Mouse (Mus musculus) heart, postnatal 0 days (tissue): ENCODE results near the gene Syk.

Source experiments
- CTCF ChIP-seq: IDR thresholded peaks from 2 replicates; pipeline ENCODE4 v1.5.1; 2016; ENCODE audit warnings: antibody characterized with exemption, control low read depth, low read depth
- EP300 ChIP-seq: IDR thresholded peaks from 2 replicates; pipeline ENCODE4 v1.6.1; 2016; ENCODE audit warnings: antibody characterized with exemption, low read depth

DNA sequence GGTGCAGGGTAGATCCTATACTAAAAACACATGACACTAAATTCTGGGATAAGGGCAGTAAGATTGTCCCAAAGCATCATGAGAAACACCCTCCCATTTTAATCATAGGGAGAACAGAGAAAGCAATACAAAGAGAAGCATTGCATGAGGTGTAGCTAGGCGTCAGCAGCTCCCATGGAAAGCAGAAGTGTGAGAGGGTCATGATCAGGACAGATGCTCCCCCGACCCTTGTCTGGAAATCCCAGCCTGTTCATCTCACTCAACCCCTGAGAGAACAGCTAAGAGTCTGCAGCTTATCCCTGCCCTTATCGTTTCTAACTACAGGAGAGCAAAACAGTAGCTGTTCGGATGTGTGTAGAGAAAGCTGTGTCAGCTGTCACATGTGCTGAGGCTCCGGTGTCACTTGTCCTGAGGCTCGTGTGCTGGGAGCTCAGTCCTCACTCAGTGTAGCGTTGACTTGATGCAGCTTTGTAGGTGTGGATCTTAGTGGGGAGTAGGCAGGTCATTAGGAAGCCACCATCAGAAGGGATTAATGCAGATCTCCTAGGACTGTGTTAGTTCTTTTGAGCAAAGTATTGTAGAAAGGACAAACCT lies 6.9 kb upstream of the Syk start:
- no peak for TF ChIP-seq EP300
- no peak for TF ChIP-seq CTCF
